Mouse (Mus musculus): ENCODE measurements around the gene Noct.
A peak's percentile ranks its signal among the peaks of the same experiment; 100 is the strongest.
"Not testable (repeated sequence)": the region's sequence is repeated elsewhere in the genome, so short reads cannot be mapped to it uniquely, and the experiment has no call there.

Gene Noct

GRCm38 (mm10) chr3:51224363-51225225 lies at the start of gene Noct:
Noct (plus strand) TSS chr3:51224447.
- DNase-seq (ENCODE audit: inconsistent age in 2 of 2, low spot score in 1 of 2), result peak; percentile 92 to 97

- DNase-seq (ENCODE audit: inconsistent age in 2 of 2, low spot score in 1 of 2), result no peak
These were observed 46.1 kb upstream of the Noct start for GRCm38 (mm10) chr3:51178158-51178557.

- no peak for DNase-seq (ENCODE audit: inconsistent age in 2 of 2, low spot score in 1 of 2)
These were observed 44.6 kb upstream of the Noct start for GRCm38 (mm10) chr3:51179460-51180146.

- no peak for DNase-seq (ENCODE audit: inconsistent age in 2 of 2, low spot score in 1 of 2)
These were observed 43.8 kb upstream of the Noct start for GRCm38 (mm10) chr3:51180341-51180940.

GRCm38 (mm10) chr3:51182455-51182854 lies 41.8 kb upstream of the Noct start:
- DNase-seq (ENCODE audit: inconsistent age in 2 of 2, low spot score in 1 of 2), result peak in 1 of 2 experiments; percentile 43

GRCm38 (mm10) chr3:51183508-51183907 lies 40.7 kb upstream of the Noct start:
- DNase-seq (ENCODE audit: inconsistent age in 2 of 2, low spot score in 1 of 2), result not testable (repeated sequence)

GRCm38 (mm10) chr3:51183967-51184366 lies 40.3 kb upstream of the Noct start:
- not testable (repeated sequence) for DNase-seq (ENCODE audit: inconsistent age in 2 of 2, low spot score in 1 of 2)

GRCm38 (mm10) chr3:51184715-51185114 lies 39.5 kb upstream of the Noct start:
- DNase-seq (ENCODE audit: inconsistent age in 2 of 2, low spot score in 1 of 2), result no peak

- no peak for DNase-seq (ENCODE audit: inconsistent age in 2 of 2, low spot score in 1 of 2)
These were observed 38.8 kb upstream of the Noct start for GRCm38 (mm10) chr3:51185406-51185805.

- DNase-seq (ENCODE audit: inconsistent age in 2 of 2, low spot score in 1 of 2), result peak in 1 of 2 experiments; percentile 70
These were observed 30.2 kb upstream of the Noct start for GRCm38 (mm10) chr3:51194075-51194474.

GRCm38 (mm10) chr3:51195321-51195720 lies 28.9 kb upstream of the Noct start:
- DNase-seq (ENCODE audit: inconsistent age in 2 of 2, low spot score in 1 of 2), result peak; percentile 80 to 90

GRCm38 (mm10) chr3:51195736-51196135 lies 28.5 kb upstream of the Noct start:
- DNase-seq (ENCODE audit: inconsistent age in 2 of 2, low spot score in 1 of 2), result no peak

GRCm38 (mm10) chr3:51196724-51197111 lies 27.5 kb upstream of the Noct start:
- no peak for DNase-seq (ENCODE audit: inconsistent age in 2 of 2, low spot score in 1 of 2)

GRCm38 (mm10) chr3:51197112-51197731 lies 27.0 kb upstream of the Noct start:
- DNase-seq (ENCODE audit: inconsistent age in 2 of 2, low spot score in 1 of 2), result peak; percentile 68 to 84

GRCm38 (mm10) chr3:51198291-51198690 lies 26.0 kb upstream of the Noct start:
- peak in 1 of 2 experiments; percentile 52 for DNase-seq (ENCODE audit: inconsistent age in 2 of 2, low spot score in 1 of 2)

GRCm38 (mm10) chr3:51199130-51199529 lies 25.1 kb upstream of the Noct start:
- DNase-seq (ENCODE audit: inconsistent age in 2 of 2, low spot score in 1 of 2), result no peak

- no peak for DNase-seq (ENCODE audit: inconsistent age in 2 of 2, low spot score in 1 of 2)
These were observed 23.9 kb upstream of the Noct start for GRCm38 (mm10) chr3:51200311-51200710.

- no peak for DNase-seq (ENCODE audit: inconsistent age in 2 of 2, low spot score in 1 of 2)
These were observed 23.4 kb upstream of the Noct start for GRCm38 (mm10) chr3:51200894-51201293.

GRCm38 (mm10) chr3:51201986-51202385 lies 22.3 kb upstream of the Noct start:
- DNase-seq (ENCODE audit: inconsistent age in 2 of 2, low spot score in 1 of 2), result peak; percentile 66 to 89

- DNase-seq (ENCODE audit: inconsistent age in 2 of 2, low spot score in 1 of 2), result peak; percentile 74 to 90
These were observed 21.7 kb upstream of the Noct start for GRCm38 (mm10) chr3:51202491-51202987.

GRCm38 (mm10) chr3:51203906-51204305 lies 20.3 kb upstream of the Noct start:
- no peak for DNase-seq (ENCODE audit: inconsistent age in 2 of 2, low spot score in 1 of 2)

All from adrenal gland, adult (tissue).